Mouse (Mus musculus) embryonic facial prominence, embryonic 14.5 days (tissue): ENCODE data around the gene Egr4. TPM values are rescaled to one million over a fixed set of nuclear protein-coding genes. Genes with fewer than 3 reads are reported as not detected.

Experiments
- ATAC-seq: fragments of 200-750 bp; cut with Nextera tagmentation; 2 replicates; pipeline ENCODE4 v1.8.0; 2017; ENCODE audit warnings: low read depth, moderate number of reproducible peaks, moderate TSS enrichment
- DNase-seq: peaks from one replicate; pipeline ENCODE4 v3.0.0-alpha.2; 2015; ENCODE audit warnings: low spot score
- H3K27ac ChIP-seq: fragments of 300-500 bp; sonication (generic); replicated peaks from 2 replicates; pipeline ENCODE4 v1.5.1; 2014; ENCODE audit warnings: low read depth, mild to moderate bottlenecking, low read length, moderate library complexity
- H3K27me3 ChIP-seq: fragments of 300-500 bp; sonication (generic); replicated peaks from 2 replicates; pipeline ENCODE4 v1.6.1; 2014; ENCODE audit warnings: low read length; ENCODE audit not compliant: control insufficient read depth, insufficient read depth
- H3K36me3 ChIP-seq: fragments of 300-500 bp; sonication (generic); 2 replicates; pipeline ENCODE4 v1.6.1; 2014; ENCODE audit warnings: low read length, mixed read lengths; ENCODE audit not compliant: control insufficient read depth, insufficient read depth
- H3K4me1 ChIP-seq: fragments of 300-500 bp; sonication (generic); 2 replicates; pipeline ENCODE4 v1.6.1; 2014; ENCODE audit warnings: antibody characterized with exemption, low read length; ENCODE audit not compliant: control insufficient read depth, insufficient read depth
- H3K4me2 ChIP-seq: fragments of 300-500 bp; sonication (generic); 2 replicates; pipeline ENCODE4 v1.6.1; 2014; ENCODE audit warnings: low read depth, mild to moderate bottlenecking, low read length, moderate library complexity, mixed read lengths
- H3K4me3 ChIP-seq: fragments of 300-500 bp; sonication (generic); 2 replicates; pipeline ENCODE4 v1.5.1; 2014; ENCODE audit warnings: low read depth, mild to moderate bottlenecking, low read length
- H3K9ac ChIP-seq: fragments of 300-500 bp; sonication (generic); 2 replicates; pipeline ENCODE4 v1.6.1; 2014; ENCODE audit warnings: low read depth, mild to moderate bottlenecking, low read length, moderate library complexity, mixed read lengths
- H3K9me3 ChIP-seq: fragments of 300-500 bp; sonication (generic); 2 replicates; pipeline ENCODE4 v1.6.1; 2016; ENCODE audit warnings: low read length; ENCODE audit not compliant: control insufficient read depth
- WGBS: fragments of 180-500 bp; shearing (Covaris S2); extraction: QIAGEN DNeasy Blood & Tissue Kit; methylation state at CpG from one replicate; pipeline ENCODE4 v1.1.7; 2014; 5-methylcytosine and 5-hydroxymethylcytosine counted together
- polyA plus RNA-seq: library from polyadenylated mRNA; unstranded; fragments of >200 nt; fragmentation: Nextera tagmentation; extraction: Ambion mirVana; gene quantifications from 2 replicates; pipeline ENCODE4 v1.2.1, GENCODE M21; 2014

Egr4 gene
- polyA plus RNA-seq, 1 experiment from 2014 or later = not detected

DNA sequence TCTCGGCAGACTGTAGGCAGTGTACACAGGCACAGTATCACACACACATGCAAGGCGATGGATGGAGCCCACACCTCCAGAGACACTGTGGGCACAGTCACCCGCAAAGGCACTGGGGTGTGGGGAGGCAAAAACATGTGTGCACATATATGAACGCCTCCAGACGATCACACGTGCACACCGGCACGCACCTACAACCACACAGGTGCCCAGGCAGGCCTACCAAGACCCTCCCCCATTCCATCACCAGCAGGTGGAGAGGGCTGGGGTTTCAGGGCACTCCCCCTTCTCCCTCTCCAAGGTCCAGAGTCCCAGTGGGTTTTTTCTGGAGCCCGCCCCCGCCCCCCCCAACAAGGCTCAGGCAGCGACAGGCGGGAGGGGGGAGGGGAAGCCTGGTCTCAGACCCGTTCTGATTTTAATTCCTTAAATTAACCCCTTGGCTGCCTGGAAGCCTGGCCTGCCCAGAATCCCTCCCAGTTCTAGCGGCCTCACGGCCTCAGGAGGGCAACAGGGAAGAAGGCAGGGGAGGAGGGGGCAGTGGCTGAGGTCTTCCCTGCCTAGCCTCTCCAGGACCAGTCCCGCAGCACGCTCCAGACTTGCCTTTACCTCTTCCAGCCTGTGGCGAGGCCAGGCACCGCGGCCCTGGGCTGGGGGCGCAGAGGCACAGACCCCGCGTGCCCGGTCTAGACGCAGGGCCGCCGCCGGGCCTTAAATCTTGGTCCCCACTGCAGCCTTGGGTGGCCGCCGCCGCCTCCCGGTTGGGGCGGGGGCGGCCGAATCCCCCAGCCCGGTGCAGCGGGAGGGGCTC lies 11.1 kb downstream of the Egr4 start:
- ATAC-seq = peak; percentile 76
- Histone ChIP-seq H3K4me1 (no peaks in the 10 kb centered on the region), H3K4me3 (peak overlapping the region; percentile 73), H3K9ac (peak overlapping the region; percentile 70), H3K36me3 (no peaks in the 10 kb centered on the region), H3K27me3 (0 out of 2 replicates have a peak, but pooled peaks cover 5% of the 10 kb centered on the region), H3K9me3 (no peaks in the 10 kb centered on the region), H3K4me2 (peak overlapping the region; percentile 95), H3K27ac (no peak overlapping the region)
- DNase-seq = peak; percentile 9
- WGBS = 0% methylated on average over 14 of the region's 37 CpGs

- H3K9ac ChIP-seq = no peak overlapping the region
- 5% methylated on average over 6 of the region's 6 CpGs for WGBS
Measured at GRCm38 (mm10) chr6:85501571-85502102, 11.8 kb downstream of the Egr4 start.

GRCm38 (mm10) chr6:85500416-85500815 lies 13.0 kb downstream of the Egr4 start:
- 0 out of 2 replicates have a peak, but pooled peaks cover 4% of the 10 kb centered on the region for H3K27me3 ChIP-seq

More at GRCm38 (mm10) chr6:85501571-85502102, 11.8 kb downstream of the Egr4 start:
- ATAC-seq = no peak
- Histone ChIP-seq H3K27ac (no peak overlapping the region), H3K27me3 (0 out of 2 replicates have a peak, but pooled peaks cover 5% of the 10 kb centered on the region), H3K9me3 (no peaks in the 10 kb centered on the region), H3K36me3 (no peaks in the 10 kb centered on the region), H3K4me1 (no peaks in the 10 kb centered on the region), H3K4me2 (peak overlapping the region; percentile 95), H3K4me3 (peak overlapping the region; percentile 73)
- no peak for DNase-seq

DNA sequence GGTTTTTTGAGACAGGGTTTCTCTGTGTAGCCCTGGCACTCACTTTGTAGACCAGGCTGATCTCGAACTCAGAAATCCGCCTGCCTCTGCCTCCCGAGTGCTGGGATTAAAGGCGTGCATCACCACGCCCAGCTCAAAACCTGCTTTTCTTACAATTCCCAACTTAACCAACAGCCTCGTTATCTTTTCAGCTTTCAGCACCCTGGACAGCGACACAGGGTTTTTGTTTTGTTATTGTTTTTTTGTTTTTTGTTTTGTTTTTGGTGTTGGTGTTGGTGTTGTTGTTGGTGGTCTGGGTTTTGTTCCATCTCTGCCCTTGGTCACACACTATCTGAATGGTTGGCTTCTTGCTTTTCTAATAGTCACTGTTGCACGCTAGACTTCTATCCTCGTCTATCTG lies 15.2 kb downstream of the Egr4 start:
- no peak overlapping the region for H3K4me2 ChIP-seq
- ATAC-seq = no peak
- H3K36me3 ChIP-seq = no peaks in the 10 kb centered on the region
- no peak overlapping the region for H3K4me3 ChIP-seq
- 61% methylated on average over 9 of the region's 9 CpGs for WGBS
- H3K9ac ChIP-seq = no peak overlapping the region
- H3K27ac ChIP-seq = no peak overlapping the region
- DNase-seq = no peak
- no peaks in the 10 kb centered on the region for H3K27me3 ChIP-seq
- no peaks in the 10 kb centered on the region for H3K4me1 ChIP-seq
- no peaks in the 10 kb centered on the region for H3K9me3 ChIP-seq

More at GRCm38 (mm10) chr6:85500416-85500815, 13.0 kb downstream of the Egr4 start:
- Histone ChIP-seq H3K4me1 (no peaks in the 10 kb centered on the region), H3K4me3 (no peak overlapping the region), H3K9ac (no peak overlapping the region), H3K9me3 (no peaks in the 10 kb centered on the region), H3K4me2 (no peak overlapping the region), H3K27ac (no peak overlapping the region), H3K36me3 (no peaks in the 10 kb centered on the region)
- WGBS = 67% methylated on average over 1 of the region's 1 CpGs
- ATAC-seq (no peak), DNase-seq (no peak)

DNA sequence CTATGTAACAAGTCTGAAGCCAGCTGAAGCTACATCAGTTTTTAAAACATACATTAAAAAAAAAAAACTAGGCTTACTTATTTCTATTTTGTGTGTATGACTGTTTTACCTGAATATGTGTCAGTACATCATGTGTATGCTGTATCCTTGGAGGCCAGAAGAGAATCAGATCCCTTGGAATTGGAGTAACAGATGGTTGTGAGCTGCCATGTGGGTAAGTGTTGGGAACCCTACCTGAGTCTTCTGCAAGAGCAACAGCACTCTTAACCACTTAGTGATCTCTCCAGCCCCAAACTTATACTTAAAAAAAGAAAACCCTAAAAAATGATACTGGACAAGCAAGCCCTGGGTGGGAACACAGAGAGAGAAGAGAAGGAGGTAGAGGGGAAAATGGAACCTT lies 16.4 kb downstream of the Egr4 start:
- Histone ChIP-seq H3K9me3 (no peaks in the 10 kb centered on the region), H3K9ac (no peak overlapping the region), H3K4me3 (no peak overlapping the region), H3K4me1 (no peaks in the 10 kb centered on the region), H3K27ac (no peak overlapping the region), H3K4me2 (no peak overlapping the region), H3K36me3 (no peaks in the 10 kb centered on the region), H3K27me3 (no peaks in the 10 kb centered on the region)
- ATAC-seq (no peak), DNase-seq (no peak)

DNA sequence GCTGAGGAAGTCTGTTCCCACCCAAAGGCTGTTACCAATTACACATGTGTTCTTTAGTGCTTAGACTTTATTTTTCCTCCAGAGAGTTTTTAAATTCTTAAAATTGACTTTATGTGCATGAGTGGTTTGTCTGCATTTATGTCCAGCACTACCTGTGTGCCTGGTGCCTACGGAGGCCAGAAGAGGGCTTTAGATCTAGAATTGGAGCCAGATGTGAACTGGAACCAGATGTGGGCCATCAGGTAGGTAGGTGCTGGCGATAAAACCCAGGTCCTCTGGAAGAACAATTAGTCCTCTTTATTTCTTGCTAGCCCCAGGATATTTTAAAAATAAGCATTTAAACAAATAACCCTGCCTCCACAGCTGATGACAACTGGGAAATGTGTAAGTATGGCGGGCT lies 21.8 kb downstream of the Egr4 start:
- H3K27me3 ChIP-seq = 0 out of 2 replicates have a peak, but pooled peaks cover 3% of the 10 kb centered on the region
- ATAC-seq (no peak), DNase-seq (no peak)
- H3K4me2 ChIP-seq = no peak overlapping the region
- H3K36me3 ChIP-seq = no peaks in the 10 kb centered on the region
- H3K27ac ChIP-seq = no peak overlapping the region
- H3K9ac ChIP-seq = no peak overlapping the region
- 40% methylated on average over 3 of the region's 3 CpGs for WGBS
- no peaks in the 10 kb centered on the region for H3K9me3 ChIP-seq
- H3K4me1 ChIP-seq = no peaks in the 10 kb centered on the region
- no peak overlapping the region for H3K4me3 ChIP-seq

DNA sequence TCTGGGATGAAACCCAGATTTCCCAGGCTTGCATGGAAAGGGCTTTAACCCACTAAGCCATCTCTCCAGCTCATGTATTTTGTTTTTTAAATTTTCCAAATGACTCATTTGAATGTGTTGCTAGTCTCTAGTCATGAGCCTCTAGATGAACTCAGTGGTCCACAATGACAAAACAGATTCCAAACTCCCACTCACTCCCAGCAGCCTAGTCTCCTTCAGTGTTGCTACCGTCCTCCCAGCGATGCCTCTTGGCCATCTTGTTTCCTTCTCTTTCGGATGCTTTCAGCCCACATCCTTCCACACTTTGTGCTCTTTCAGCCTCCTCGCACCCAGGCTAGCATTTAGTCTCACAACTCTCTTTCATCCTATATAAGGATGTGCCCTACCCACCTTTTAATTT lies 23.1 kb downstream of the Egr4 start:
- no peak overlapping the region for H3K4me3 ChIP-seq
- WGBS = 90% methylated on average over 4 of the region's 4 CpGs
- no peaks in the 10 kb centered on the region for H3K9me3 ChIP-seq
- no peak overlapping the region for H3K9ac ChIP-seq
- no peak for ATAC-seq
- H3K36me3 ChIP-seq = no peaks in the 10 kb centered on the region
- DNase-seq = no peak
- no peak overlapping the region for H3K27ac ChIP-seq
- H3K4me2 ChIP-seq = no peak overlapping the region
- no peaks in the 10 kb centered on the region for H3K4me1 ChIP-seq
- H3K27me3 ChIP-seq = peaks cover 15% of the 10 kb centered on the region

GRCm38 (mm10) chr6:85489717-85490116 lies 23.7 kb downstream of the Egr4 start:
- Histone ChIP-seq H3K9me3 (no peaks in the 10 kb centered on the region), H3K4me3 (no peak overlapping the region), H3K9ac (no peak overlapping the region), H3K4me2 (no peak overlapping the region), H3K4me1 (0 out of 2 replicates have a peak, but pooled peaks cover 1% of the 10 kb centered on the region), H3K27me3 (peaks cover 21% of the 10 kb centered on the region), H3K36me3 (no peaks in the 10 kb centered on the region), H3K27ac (no peak overlapping the region)
- DNase-seq (no peak), ATAC-seq (no peak)
- 65% methylated on average over 3 of the region's 3 CpGs for WGBS
